Mouse (Mus musculus) intestine, postnatal 0 days (tissue): ENCODE measurements around the gene Trarg1. TPM values are rescaled to one million over a fixed set of nuclear protein-coding genes. Genes with fewer than 3 reads are reported as not detected.

Experiments
- ATAC-seq: fragments of 200-750 bp; cut with Nextera tagmentation; 2 replicates; pipeline ENCODE4 v1.8.0; 2017; ENCODE audit warnings: mild to moderate bottlenecking, moderate TSS enrichment, moderate library complexity
- H3K27ac ChIP-seq: fragments of 300-500 bp; sonication (generic); 2 replicates; pipeline ENCODE4 v1.5.1; 2014; ENCODE audit warnings: mild to moderate bottlenecking, low read depth, low read length, moderate library complexity
- H3K27me3 ChIP-seq: fragments of 300-500 bp; sonication (generic); replicated peaks from 2 replicates; pipeline ENCODE4 v1.6.1; 2014; ENCODE audit warnings: low read length, mixed read lengths; ENCODE audit not compliant: control insufficient read depth, insufficient read depth
- H3K36me3 ChIP-seq: fragments of 300-500 bp; sonication (generic); 2 replicates; pipeline ENCODE4 v1.6.1; 2014; ENCODE audit warnings: mild to moderate bottlenecking, moderate library complexity; ENCODE audit not compliant: control insufficient read depth, insufficient read depth
- H3K4me1 ChIP-seq: fragments of 300-500 bp; sonication (generic); replicated peaks from 2 replicates; pipeline ENCODE4 v1.6.1; 2014; ENCODE audit warnings: antibody characterized with exemption, low read length, mixed read lengths; ENCODE audit not compliant: control insufficient read depth, insufficient read depth
- H3K4me2 ChIP-seq: fragments of 300-500 bp; sonication (generic); replicated peaks from 2 replicates; pipeline ENCODE4 v1.6.1; 2014; ENCODE audit warnings: low read depth, mild to moderate bottlenecking, moderate library complexity
- H3K4me3 ChIP-seq: fragments of 300-500 bp; sonication (generic); 2 replicates; pipeline ENCODE4 v1.5.1; 2014; ENCODE audit warnings: low read depth, low read length
- H3K9ac ChIP-seq: fragments of 300-500 bp; sonication (generic); 2 replicates; pipeline ENCODE4 v1.6.1; 2014; ENCODE audit warnings: mild to moderate bottlenecking, low read depth, low read length
- H3K9me3 ChIP-seq: fragments of 300-500 bp; sonication (generic); 2 replicates; pipeline ENCODE4 v1.6.1; 2016; ENCODE audit warnings: mixed run types; ENCODE audit not compliant: control insufficient read depth
- CTCF ChIP-seq: sonication (generic); IDR thresholded peaks from 2 replicates; pipeline ENCODE4 v1.5.1; 2016; ENCODE audit warnings: low read depth, mild to moderate bottlenecking, control low read depth, antibody characterized with exemption, moderate library complexity
- WGBS: fragments of 180-500 bp; shearing (Covaris S2); extraction: QIAGEN DNeasy Blood & Tissue Kit; methylation state at CpG from one replicate; pipeline ENCODE4 v1.1.7; 2014; 5-methylcytosine and 5-hydroxymethylcytosine counted together
- polyA plus RNA-seq: library from polyadenylated mRNA; unstranded; fragments of >200 nt; fragmentation: Nextera tagmentation; extraction: Ambion mirVana; gene quantifications from 2 replicates; pipeline ENCODE4 v1.2.1, GENCODE M21; 2015

Trarg1 gene
- polyA plus RNA-seq, 1 experiment from 2014 or later = 0.96 TPM

- no peak overlapping the region for H3K27ac ChIP-seq
- H3K27me3 ChIP-seq = no peaks in the 10 kb centered on the region
- peak overlapping the region; percentile 57 for H3K4me2 ChIP-seq
- ATAC-seq = no peak
- H3K36me3 ChIP-seq = no peaks in the 10 kb centered on the region
- no peak overlapping the region for H3K9ac ChIP-seq
- 5% methylated on average over 10 of the region's 10 CpGs for WGBS
- no peaks in the 10 kb centered on the region for H3K4me1 ChIP-seq
- H3K9me3 ChIP-seq = no peaks in the 10 kb centered on the region
- peak overlapping the region; percentile 19 for H3K4me3 ChIP-seq
- TF ChIP-seq CTCF = peak; percentile 80
Measured at GRCm38 (mm10) chr11:76655106-76655505, 24.5 kb upstream of the Trarg1 start.

DNA sequence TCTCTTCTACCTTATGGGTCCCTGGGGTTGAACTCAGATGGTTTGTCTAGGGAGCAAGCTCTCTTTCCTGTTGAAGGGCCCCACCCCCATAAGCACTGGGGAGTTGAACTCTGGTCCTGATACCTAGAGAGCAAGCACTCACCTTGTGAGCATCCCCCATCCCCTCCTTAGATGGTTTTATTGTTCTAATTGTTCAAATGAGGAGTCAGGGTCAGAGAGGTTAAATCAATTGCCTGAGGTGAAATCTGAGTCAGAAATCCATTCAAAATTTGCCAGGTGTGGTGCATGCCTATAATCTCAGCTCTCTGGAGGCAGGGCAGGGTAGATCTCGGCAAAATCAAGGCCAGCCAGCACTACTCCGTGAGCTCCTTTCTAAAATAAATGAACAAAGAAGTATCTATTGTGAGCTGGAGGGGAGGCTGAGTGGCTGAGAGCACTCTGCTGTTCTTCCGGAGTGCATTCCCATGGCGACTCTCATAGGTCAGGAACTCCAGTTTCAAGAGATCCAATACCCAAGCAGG, 22.1 kb upstream of the Trarg1 start:
- Histone ChIP-seq H3K4me2 (no peak overlapping the region), H3K9ac (no peak overlapping the region), H3K36me3 (no peaks in the 10 kb centered on the region), H3K27me3 (no peaks in the 10 kb centered on the region), H3K27ac (no peak overlapping the region), H3K4me3 (no peak overlapping the region), H3K4me1 (no peaks in the 10 kb centered on the region), H3K9me3 (no peaks in the 10 kb centered on the region)
- ATAC-seq = no peak
- WGBS = 45% methylated on average over 4 of the region's 4 CpGs
- no peak for TF ChIP-seq CTCF

DNA sequence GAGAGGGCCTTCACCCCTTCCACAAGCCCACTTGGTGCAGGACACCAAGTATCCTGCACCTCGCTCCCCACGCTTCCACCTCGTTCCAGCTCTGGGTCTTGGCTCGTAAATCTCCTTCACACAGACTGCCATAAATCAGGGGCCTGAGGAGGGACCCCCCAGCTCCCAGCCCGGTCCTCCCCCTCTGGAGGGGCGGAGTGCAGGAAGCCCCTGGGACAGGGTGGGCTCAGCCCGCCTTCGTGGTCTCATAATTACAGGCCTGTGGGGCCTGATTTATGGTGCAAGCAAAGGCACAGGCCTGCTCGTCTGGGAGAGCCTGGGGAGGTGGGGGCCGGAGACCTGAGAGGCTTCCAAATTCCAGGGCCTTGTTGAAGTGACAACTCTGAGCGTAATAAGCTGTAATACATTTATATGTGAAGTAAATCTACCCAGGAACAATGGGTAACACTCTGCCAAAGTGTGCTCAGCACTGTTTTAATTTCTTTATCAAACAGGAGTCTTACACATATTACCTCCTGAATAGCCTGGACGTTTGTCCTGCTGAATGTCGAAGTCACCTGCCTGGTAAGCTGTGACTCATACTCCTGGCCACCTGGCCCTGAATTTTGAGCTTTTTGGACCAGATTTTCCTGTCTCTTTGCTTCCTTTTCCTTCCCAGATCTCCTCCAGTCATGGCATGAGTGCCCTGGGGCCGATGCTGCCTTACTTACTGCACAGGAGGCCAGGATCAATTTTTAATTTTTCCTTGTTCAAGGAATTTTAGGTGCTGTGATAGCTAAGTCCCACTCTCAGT, 20.3 kb upstream of the Trarg1 start:
- Histone ChIP-seq H3K27me3 (0 out of 2 replicates have a peak, but pooled peaks cover 4% of the 10 kb centered on the region), H3K4me2 (no peak overlapping the region), H3K4me1 (no peaks in the 10 kb centered on the region), H3K4me3 (no peak overlapping the region), H3K9ac (no peak overlapping the region), H3K9me3 (no peaks in the 10 kb centered on the region), H3K36me3 (no peaks in the 10 kb centered on the region), H3K27ac (no peak overlapping the region)
- no peak for ATAC-seq
- no peak for TF ChIP-seq CTCF
- 47% methylated on average over 14 of the region's 14 CpGs for WGBS

DNA sequence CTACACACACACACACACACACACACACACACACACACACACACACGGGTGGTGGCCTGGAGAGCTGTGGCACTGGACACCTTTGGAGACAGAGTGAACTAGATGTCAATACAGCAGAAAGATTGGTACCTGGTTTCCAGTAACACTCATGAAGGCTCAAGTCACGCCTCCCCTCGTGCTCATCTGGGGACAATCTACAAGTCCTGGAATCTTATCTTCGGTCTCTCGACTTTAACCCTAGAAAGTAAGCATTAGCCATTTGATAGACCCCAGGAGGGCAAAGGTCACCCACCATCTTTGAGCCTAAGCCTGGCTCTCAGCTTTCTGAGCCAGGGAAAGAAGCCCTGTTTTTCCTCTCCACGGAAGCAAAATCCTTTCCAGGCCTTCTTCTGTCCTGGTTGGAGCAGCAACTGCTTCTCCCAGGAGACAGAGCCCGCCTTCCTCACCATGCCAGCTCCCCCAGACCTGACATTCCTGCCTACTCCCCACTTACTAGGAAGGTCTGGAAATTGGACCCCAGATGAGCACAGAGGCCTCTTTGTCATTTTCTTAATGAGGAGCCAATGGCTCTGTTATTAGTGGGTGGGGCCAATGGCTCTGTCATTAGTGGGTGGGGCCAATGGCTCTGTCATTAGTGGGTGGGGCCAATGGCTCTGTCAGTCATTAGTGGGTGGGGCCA, 17.7 kb upstream of the Trarg1 start:
- H3K4me2 ChIP-seq = peak overlapping the region; percentile 50; the same call in 1 of the 2 replicates
- H3K4me3 ChIP-seq = no peak overlapping the region
- no peak for TF ChIP-seq CTCF
- peak; percentile 63 for ATAC-seq
- H3K9ac ChIP-seq = no peak overlapping the region
- H3K27me3 ChIP-seq = peaks cover 19% of the 10 kb centered on the region
- H3K27ac ChIP-seq = peak overlapping the region; percentile 80
- H3K4me1 ChIP-seq = no peaks in the 10 kb centered on the region
- 24% methylated on average over 7 of the region's 7 CpGs for WGBS
- no peaks in the 10 kb centered on the region for H3K36me3 ChIP-seq
- H3K9me3 ChIP-seq = no peaks in the 10 kb centered on the region

DNA sequence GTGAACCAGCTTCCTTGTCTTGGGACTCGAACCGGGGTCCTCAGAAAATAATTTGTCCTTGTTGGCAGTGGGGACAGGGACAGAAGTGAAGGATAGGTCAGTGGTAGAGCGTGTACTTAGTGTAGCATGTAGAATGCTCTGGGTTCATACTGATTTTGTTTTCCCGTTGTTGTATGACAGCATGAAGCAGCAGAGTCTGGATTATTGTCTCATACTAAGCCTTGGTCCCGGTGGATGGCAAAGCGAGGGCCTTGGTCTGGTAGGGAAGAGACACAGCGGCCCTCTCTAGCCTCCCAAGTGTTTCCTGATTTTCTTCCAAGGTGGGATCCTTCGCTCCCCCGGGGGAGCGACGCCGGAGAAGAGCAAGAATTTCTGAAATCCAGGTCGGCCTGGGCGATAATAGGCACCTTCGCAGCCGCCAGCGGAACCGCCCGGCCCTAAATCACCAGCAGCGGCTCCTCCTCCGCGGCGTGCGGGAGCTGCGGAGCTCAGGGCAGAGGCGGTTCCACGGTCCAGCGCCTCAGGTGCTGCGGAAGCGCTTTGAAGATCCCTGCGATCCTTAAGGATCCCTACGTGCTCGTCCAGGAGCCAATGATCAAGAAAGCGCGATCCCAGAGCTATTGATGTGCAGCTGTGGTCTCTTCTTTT, 13.5 kb upstream of the Trarg1 start:
- no peak for TF ChIP-seq CTCF
- peak overlapping the region; percentile 66 for H3K4me2 ChIP-seq
- ATAC-seq = no peak
- no peaks in the 10 kb centered on the region for H3K36me3 ChIP-seq
- no peak overlapping the region for H3K27ac ChIP-seq
- H3K4me1 ChIP-seq = no peaks in the 10 kb centered on the region
- H3K9me3 ChIP-seq = no peaks in the 10 kb centered on the region
- peak overlapping the region; percentile 38 for H3K4me3 ChIP-seq
- no peak overlapping the region for H3K9ac ChIP-seq
- H3K27me3 ChIP-seq = peaks cover 31% of the 10 kb centered on the region
- 11% methylated on average over 35 of the region's 35 CpGs for WGBS

- no peak overlapping the region for H3K4me3 ChIP-seq
- 41% methylated on average over 4 of the region's 4 CpGs for WGBS
- H3K4me2 ChIP-seq = no peak overlapping the region
- no peaks in the 10 kb centered on the region for H3K36me3 ChIP-seq
- no peak overlapping the region for H3K9ac ChIP-seq
- H3K27me3 ChIP-seq = peaks cover 48% of the 10 kb centered on the region
- TF ChIP-seq CTCF = no peak
- H3K9me3 ChIP-seq = no peaks in the 10 kb centered on the region
- no peak overlapping the region for H3K27ac ChIP-seq
- ATAC-seq = no peak
- no peaks in the 10 kb centered on the region for H3K4me1 ChIP-seq
Measured at GRCm38 (mm10) chr11:76667807-76668206, 11.8 kb upstream of the Trarg1 start.
